Mouse (Mus musculus) testis, adult 2 months (tissue): ENCODE results near the gene Hectd4. TPM values are rescaled to one million over a fixed set of nuclear protein-coding genes. Genes with fewer than 3 reads are reported as not detected.
"Not testable (repeated sequence)": the region's sequence is repeated elsewhere in the genome, so short reads cannot be mapped to it uniquely, and the experiment has no call there.

Experiments
- H3K27ac ChIP-seq: fragments of 200-500 bp; 2 replicates; pipeline ENCODE4 v1.5.1; 2012; ENCODE audit warnings: low read depth, low read length; ENCODE audit not compliant: control insufficient read depth, insufficient read depth
- H3K27me3 ChIP-seq: fragments of 200-500 bp; 2 replicates; pipeline ENCODE4 v1.6.1; 2012; ENCODE audit warnings: mild to moderate bottlenecking, low read length, moderate library complexity; ENCODE audit not compliant: control insufficient read depth, insufficient read depth
- H3K36me3 ChIP-seq: fragments of 200-500 bp; 2 replicates; pipeline ENCODE4 v1.6.1; 2012; ENCODE audit warnings: mild to moderate bottlenecking, low read length; ENCODE audit not compliant: control insufficient read depth, insufficient read depth
- H3K4me1 ChIP-seq: fragments of 200-500 bp; 2 replicates; pipeline ENCODE4 v1.6.1; 2012; ENCODE audit warnings: low read length; ENCODE audit not compliant: control insufficient read depth, insufficient read depth
- H3K4me3 ChIP-seq: fragments of 200-500 bp; 2 replicates; pipeline ENCODE4 v1.5.1; 2012; ENCODE audit warnings: low read depth, mild to moderate bottlenecking, low read length, moderate library complexity, mixed read lengths; ENCODE audit not compliant: control insufficient read depth
- CTCF ChIP-seq: fragments of 200-500 bp; IDR thresholded peaks from 2 replicates; pipeline ENCODE4 v1.5.1; 2012; ENCODE audit warnings: low read depth, mild to moderate bottlenecking, inconsistent platforms, low read length, moderate library complexity; ENCODE audit not compliant: control insufficient read depth, insufficient read depth, insufficient replicate concordance
- POLR2A ChIP-seq: fragments of 200-500 bp; IDR thresholded peaks from 2 replicates; pipeline ENCODE4 v1.6.1; 2012; ENCODE audit warnings: low read depth, mild to moderate bottlenecking, inconsistent platforms, low read length, moderate library complexity; ENCODE audit not compliant: control insufficient read depth
- polyA plus RNA-seq: library from polyadenylated mRNA; depleted of rRNA; stranded (reverse); fragments of >200 nt; gene quantifications from 2 replicates; pipeline ENCODE4 v1.2.3, GENCODE M21; 2012

The Hectd4 gene
- polyA plus RNA-seq, 1 experiment, result 41.8 TPM

GRCm38 (mm10) chr5:121371712-121372111 lies 151.7 kb downstream of the Hectd4 start:
- H3K36me3 ChIP-seq, result no peaks in the 10 kb centered on the region; the same call in none of the 2 replicates
- no peak overlapping the region for H3K27ac ChIP-seq
- no peaks in the 10 kb centered on the region for H3K27me3 ChIP-seq
- no peak overlapping the region for H3K4me3 ChIP-seq
- TF ChIP-seq CTCF (0 out of 2 replicates have a peak, but pooled peaks have one; percentile 8), POLR2A (no peak)
- H3K4me1 ChIP-seq, result no peaks in the 10 kb centered on the region

GRCm38 (mm10) chr5:121374790-121375189 lies 154.8 kb downstream of the Hectd4 start:
- no peaks in the 10 kb centered on the region for H3K4me1 ChIP-seq
- no peak overlapping the region for H3K27ac ChIP-seq
- H3K4me3 ChIP-seq, result no peak overlapping the region
- TF ChIP-seq POLR2A, result no peak
- TF ChIP-seq CTCF, result no peak
- H3K27me3 ChIP-seq, result no peaks in the 10 kb centered on the region
- H3K36me3 ChIP-seq, result peaks cover 1% of the 10 kb centered on the region

GRCm38 (mm10) chr5:121376972-121377371 lies 157.0 kb downstream of the Hectd4 start:
- H3K27ac ChIP-seq, H3K36me3 ChIP-seq, H3K4me3 ChIP-seq, H3K27me3 ChIP-seq, H3K4me1 ChIP-seq: not testable (repeated sequence)

- Histone ChIP-seq H3K27me3 (no peaks in the 10 kb centered on the region), H3K27ac (no peak overlapping the region), H3K4me1 (no peaks in the 10 kb centered on the region), H3K4me3 (no peak overlapping the region), H3K36me3 (peaks cover 7% of the 10 kb centered on the region)
- TF ChIP-seq CTCF (no peak), POLR2A (no peak)
Measured at GRCm38 (mm10) chr5:121378678-121379256, 158.7 kb downstream of the Hectd4 start.

- H3K4me1 ChIP-seq, result no peaks in the 10 kb centered on the region; the same call in 1 of the 2 replicates
- H3K36me3 ChIP-seq, result peaks cover 7% of the 10 kb centered on the region
- no peak overlapping the region for H3K27ac ChIP-seq
- H3K4me3 ChIP-seq, result no peak overlapping the region
- TF ChIP-seq POLR2A (no peak), CTCF (peak; percentile 14; the same call in 1 of the 2 replicates)
- H3K27me3 ChIP-seq, result no peaks in the 10 kb centered on the region
Measured at GRCm38 (mm10) chr5:121380692-121381091, 160.7 kb downstream of the Hectd4 start.

- no peak for TF ChIP-seq POLR2A
- Histone ChIP-seq H3K4me1 (peaks cover 13% of the 10 kb centered on the region), H3K27ac (peak overlapping the region; percentile 99)
Measured at GRCm38 (mm10) chr5:121383857-121384756, 164.1 kb downstream of the Hectd4 start.

GRCm38 (mm10) chr5:121384757-121385460 lies 164.9 kb downstream of the Hectd4 start:
- H3K36me3 ChIP-seq, result peaks cover 6% of the 10 kb centered on the region
- no peak for TF ChIP-seq POLR2A
- TF ChIP-seq CTCF, result no peak
- H3K27ac ChIP-seq, result peak overlapping the region; percentile 99
- peaks cover 13% of the 10 kb centered on the region for H3K4me1 ChIP-seq
- no peaks in the 10 kb centered on the region for H3K27me3 ChIP-seq
- peak overlapping the region; percentile 97 for H3K4me3 ChIP-seq

More at GRCm38 (mm10) chr5:121383857-121384756, 164.1 kb downstream of the Hectd4 start:
- Histone ChIP-seq H3K4me3 (peak overlapping the region; percentile 97), H3K36me3 (peaks cover 6% of the 10 kb centered on the region), H3K27me3 (no peaks in the 10 kb centered on the region)
